Mouse (Mus musculus) C2C12 (cell line): Measurements from ENCODE around the gene Sprr3. TPM values are rescaled to one million over a fixed set of nuclear protein-coding genes. Genes with fewer than 3 reads are reported as not detected.
A peak's percentile ranks its signal among the peaks of the same experiment; 100 is the strongest.

Source experiments
- H3K27me3 ChIP-seq: one replicate; pipeline ENCODE4 v1.6.1; 2011; ENCODE audit not compliant: control insufficient read depth, insufficient read depth, insufficient read length
- H3K36me3 ChIP-seq: one replicate; pipeline ENCODE4 v1.6.1; 2011; ENCODE audit not compliant: control insufficient read depth, insufficient read depth
- H3K4me3 ChIP-seq: one replicate; pipeline ENCODE4 v1.5.1; 2011; ENCODE audit warnings: mild to moderate bottlenecking, control low read depth; ENCODE audit not compliant: poor library complexity, insufficient read depth, severe bottlenecking
- H3K79me2 ChIP-seq: one replicate; pipeline ENCODE4 v1.6.1; 2011; ENCODE audit not compliant: control insufficient read depth, insufficient read depth
- H3K79me3 ChIP-seq: one replicate; pipeline ENCODE4 v1.6.1; 2011; ENCODE audit warnings: low read depth, control low read depth
- H3ac ChIP-seq: one replicate; pipeline ENCODE3; 2011; ENCODE audit warnings: low read depth; ENCODE audit not compliant: control insufficient read depth, insufficient read length
- CEBPB ChIP-seq: IDR thresholded peaks from one replicate; pipeline ENCODE4 v1.6.1; 2011; ENCODE audit warnings: low read depth, mild to moderate bottlenecking, control low read depth, moderate library complexity
- CTCF ChIP-seq: IDR thresholded peaks from one replicate; pipeline ENCODE4 v1.5.1; 2011; ENCODE audit not compliant: control insufficient read depth, insufficient read depth, insufficient read length
- FOSL1 ChIP-seq: IDR thresholded peaks from one replicate; pipeline ENCODE4 v1.8.0; 2011; ENCODE audit warnings: mild to moderate bottlenecking, low read length; ENCODE audit not compliant: poor library complexity, insufficient read depth, severe bottlenecking
- MAX ChIP-seq: IDR thresholded peaks from one replicate; pipeline ENCODE4 v1.6.1; 2011; ENCODE audit warnings: mild to moderate bottlenecking, control low read depth
- MYOD1 ChIP-seq: IDR thresholded peaks from one replicate; pipeline ENCODE4 v1.6.1; 2011; ENCODE audit warnings: low read depth; ENCODE audit not compliant: control insufficient read depth, insufficient read length
- MYOG ChIP-seq: IDR thresholded peaks from one replicate; pipeline ENCODE4 v1.6.1; 2011; ENCODE audit not compliant: control insufficient read depth, insufficient read length; ENCODE audit errors: extremely low read depth
- USF1 ChIP-seq: IDR thresholded peaks from one replicate; pipeline ENCODE4 v1.6.1; 2011; ENCODE audit warnings: low read depth, mild to moderate bottlenecking, control low read depth, moderate library complexity
- polyA plus RNA-seq: library from polyadenylated mRNA; unstranded; fragments of >200 nt; fragmentation: generic; extraction: Trizol; gene quantifications from one replicate; pipeline ENCODE4 v1.2.1, GENCODE M21; 2012; ENCODE audit warnings: missing spikeins

Gene Sprr3
- polyA plus RNA-seq, 1 experiment: not detected

GRCm38 (mm10) chr3:92440177-92440576 is 18.3 kb downstream of the Sprr3 start:
- Histone ChIP-seq H3K79me2 (no peaks in the 10 kb centered on the region), H3K27me3 (no peaks in the 10 kb centered on the region), H3K36me3 (no peaks in the 10 kb centered on the region), H3K79me3 (no peaks in the 10 kb centered on the region), H3K4me3 (no peak overlapping the region), H3ac (no peak overlapping the region)
- TF ChIP-seq CEBPB (peak; percentile 87), MAX (no peak)

DNA sequence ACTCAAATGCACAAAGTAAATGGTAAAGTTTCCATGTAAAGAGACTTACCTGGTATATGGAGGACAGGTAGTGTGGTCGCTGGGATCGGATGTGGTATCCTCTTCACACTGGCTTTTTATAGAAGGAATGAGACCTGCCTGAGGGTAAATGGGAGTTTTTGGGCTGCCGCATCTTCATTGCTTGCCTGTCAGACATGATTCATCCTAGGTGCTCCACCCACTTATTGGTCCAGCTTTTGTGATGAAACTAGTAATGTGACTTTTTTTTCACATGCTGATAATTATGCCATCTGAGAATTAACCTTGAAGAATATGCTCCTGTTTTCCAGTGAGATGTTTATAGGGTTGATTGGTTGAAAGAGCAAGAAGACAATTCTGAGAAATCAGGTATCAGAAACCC is 19.8 kb downstream of the Sprr3 start, which contains the start of gene Sprr1b:
Gene Sprr1b, minus strand, starts transcription at position 101 of the 400 bp plus-strand sequence.
- H3K27me3 ChIP-seq: no peaks in the 10 kb centered on the region
- no peaks in the 10 kb centered on the region for H3K36me3 ChIP-seq
- no peak within 1 kb of the TSS for H3K4me3 ChIP-seq
- TF ChIP-seq MYOD1 (no peak), MYOG (no peak), CTCF (no peak), MAX (no peak), FOSL1 (no peak), USF1 (no peak), CEBPB (no peak)
- no peaks in the 10 kb centered on the region for H3K79me2 ChIP-seq
- H3ac ChIP-seq: no peak within 1 kb of the TSS
- no peaks in the 10 kb centered on the region for H3K79me3 ChIP-seq

GRCm38 (mm10) chr3:92432282-92432681 is 26.2 kb downstream of the Sprr3 start, which contains the start of gene Sprr2k:
Sprr2k (plus strand) TSS chr3:92432582.
- Histone ChIP-seq H3K36me3 (no peaks in the 10 kb centered on the region), H3K27me3 (no peaks in the 10 kb centered on the region), H3K79me3 (no peaks in the 10 kb centered on the region), H3K79me2 (no peaks in the 10 kb centered on the region), H3K4me3 (no peak within 1 kb of the TSS), H3ac (no peak within 1 kb of the TSS)
- TF ChIP-seq MYOG (no peak), MAX (no peak), CTCF (no peak), USF1 (no peak), MYOD1 (no peak), CEBPB (no peak), FOSL1 (no peak)

GRCm38 (mm10) chr3:92429323-92429722 is 29.2 kb downstream of the Sprr3 start, which contains the start of gene Gm9774:
Gm9774 (minus strand) TSS chr3:92429423.
- Histone ChIP-seq H3ac (no peak within 1 kb of the TSS), H3K4me3 (no peak within 1 kb of the TSS)
- no peak for TF ChIP-seq FOSL1
- TF ChIP-seq CEBPB: no peak
- no peak for TF ChIP-seq MYOG
- TF ChIP-seq USF1: no peak
- TF ChIP-seq CTCF: no peak
- TF ChIP-seq MAX: no peak
- TF ChIP-seq MYOD1: no peak

DNA sequence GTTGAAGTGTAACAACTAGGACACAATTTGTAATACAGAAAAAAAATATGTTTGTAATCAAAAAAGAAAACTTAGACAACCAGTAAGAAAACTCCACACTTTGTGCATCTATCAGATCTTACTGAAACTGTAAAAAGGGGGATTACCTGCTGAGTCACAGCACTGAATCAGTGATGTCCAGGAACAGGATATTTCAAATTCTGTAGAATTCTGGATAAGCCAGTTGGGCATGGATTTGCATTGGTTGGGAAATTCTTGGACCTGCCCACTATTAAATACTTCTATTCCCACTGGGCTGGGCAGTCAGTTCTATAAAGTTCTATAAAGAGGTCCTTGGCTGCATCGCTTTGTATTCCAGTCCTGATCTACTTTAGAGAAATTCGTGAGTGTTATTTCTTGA is 40.7 kb downstream of the Sprr3 start, which contains the start of gene Sprr2j-ps:
Gene Sprr2j-ps, plus strand, starts transcription at position 301 of the 400 bp plus-strand sequence.
- Histone ChIP-seq H3K27me3 (no peaks in the 10 kb centered on the region), H3K36me3 (no peaks in the 10 kb centered on the region), H3K79me3 (no peaks in the 10 kb centered on the region), H3K4me3 (no peak within 1 kb of the TSS), H3ac (no peak within 1 kb of the TSS), H3K79me2 (no peaks in the 10 kb centered on the region)
- TF ChIP-seq USF1: no peak

More at GRCm38 (mm10) chr3:92429323-92429722, 29.2 kb downstream of the Sprr3 start, which contains the start of gene Gm9774:
- no peaks in the 10 kb centered on the region for H3K79me2 ChIP-seq
- no peaks in the 10 kb centered on the region for H3K36me3 ChIP-seq
- H3K27me3 ChIP-seq: no peaks in the 10 kb centered on the region
- no peaks in the 10 kb centered on the region for H3K79me3 ChIP-seq

DNA sequence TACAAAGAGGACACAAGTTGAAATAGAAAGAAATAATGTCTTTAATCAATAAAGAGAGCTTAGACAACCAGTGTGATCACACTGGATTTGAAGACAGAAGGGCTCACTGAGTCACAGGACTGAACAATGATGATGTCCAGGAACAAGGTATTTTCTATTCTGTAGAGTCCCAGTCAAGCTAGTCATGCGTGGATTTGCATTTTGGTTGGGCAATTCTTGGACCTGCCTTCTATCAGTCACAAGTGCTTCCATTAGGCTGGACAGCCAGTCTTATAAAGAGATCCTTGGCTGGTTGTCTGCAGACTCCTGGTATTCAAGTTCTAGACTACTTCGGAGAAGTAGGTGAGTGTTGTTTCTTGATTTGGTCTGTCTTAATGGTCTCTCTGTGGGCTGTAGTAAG is 50.8 kb downstream of the Sprr3 start, which contains the start of gene Sprr2i:
Gene Sprr2i, plus strand, starts transcription at position 301 of the 400 bp plus-strand sequence.
- Histone ChIP-seq H3K36me3 (no peaks in the 10 kb centered on the region), H3ac (no peak within 1 kb of the TSS), H3K79me2 (no peaks in the 10 kb centered on the region), H3K79me3 (no peaks in the 10 kb centered on the region), H3K4me3 (no peak within 1 kb of the TSS), H3K27me3 (no peaks in the 10 kb centered on the region)
- TF ChIP-seq MYOG (no peak), FOSL1 (no peak), CEBPB (no peak), USF1 (no peak), CTCF (no peak), MAX (no peak), MYOD1 (no peak)

Other genes with a start within 250 kb of the Sprr3 start
- gene Sprr2a1, start 242.9 kb downstream of the Sprr3 start, polyA plus RNA-seq: 0.06 TPM
- gene Sprr2a2, start 242.8 kb downstream of the Sprr3 start, polyA plus RNA-seq: 2.6 TPM
- gene Sprr2a3, start 173.3 kb downstream of the Sprr3 start, polyA plus RNA-seq: 0.13 TPM
- 0.11 TPM for gene Sprr2b, start 142.1 kb downstream of the Sprr3 start, polyA plus RNA-seq
- gene Sprr2d, start 119.6 kb downstream of the Sprr3 start, polyA plus RNA-seq: not detected
- 0.06 TPM for gene Sprr2e, start 106.6 kb downstream of the Sprr3 start, polyA plus RNA-seq
- gene Sprr2f, start 93.5 kb downstream of the Sprr3 start, polyA plus RNA-seq: not detected
- 1.8 TPM for gene Sprr2h, start 73.0 kb downstream of the Sprr3 start, polyA plus RNA-seq
- gene Sprr2i, start 50.7 kb downstream of the Sprr3 start, polyA plus RNA-seq: not detected
- 0.16 TPM for gene Sprr2j-ps, start 40.6 kb downstream of the Sprr3 start, polyA plus RNA-seq
- gene Gm9774, start 29.3 kb downstream of the Sprr3 start, polyA plus RNA-seq: 8.5 TPM
- gene Sprr2k, start 26.1 kb downstream of the Sprr3 start, polyA plus RNA-seq: 4.0 TPM
- gene Sprr1b, start 19.9 kb downstream of the Sprr3 start, polyA plus RNA-seq: 0.46 TPM
- gene Sprr1a, start 27.2 kb upstream of the Sprr3 start, polyA plus RNA-seq: 23.8 TPM
- gene Sprr4, start 41.8 kb upstream of the Sprr3 start, polyA plus RNA-seq: not detected
- not detected for gene 2310046K23Rik, start 75.8 kb upstream of the Sprr3 start, polyA plus RNA-seq
- gene Ivl, start 115.0 kb upstream of the Sprr3 start, polyA plus RNA-seq: 0.04 TPM
- gene Smcp, start 130.3 kb upstream of the Sprr3 start, polyA plus RNA-seq: not detected
- not detected for gene 2210017I01Rik, start 148.8 kb upstream of the Sprr3 start, polyA plus RNA-seq
- gene Lce6a, start 162.9 kb upstream of the Sprr3 start, polyA plus RNA-seq: not detected
- gene Lce1a1, start 189.6 kb upstream of the Sprr3 start, polyA plus RNA-seq: not detected
- not detected for gene Lce1b, start 198.2 kb upstream of the Sprr3 start, polyA plus RNA-seq
- not detected for gene Lce1a2, start 211.6 kb upstream of the Sprr3 start, polyA plus RNA-seq
- gene Lce1c, start 220.5 kb upstream of the Sprr3 start, polyA plus RNA-seq: not detected
- not detected for gene Lce1d, start 228.5 kb upstream of the Sprr3 start, polyA plus RNA-seq